Mouse (Mus musculus) B cell, adult 62 days (primary cell): ENCODE measurements around the gene Als2cl. TPM values are rescaled to one million over a fixed set of nuclear protein-coding genes. Genes with fewer than 3 reads are reported as not detected.

Experiments
- total RNA-seq: library from RNA; stranded (reverse); gene quantifications from 4 replicates; pipeline ENCODE4 v1.2.4, GENCODE M21; 2023

Als2cl gene
- 0.55 to 1.3 TPM (median 0.74 TPM) in 4 replicates for total RNA-seq

GRCm38 (mm10) chr9:110879191-110879920 is at the start of gene Als2cl:
Gene Als2cl, plus strand, starts transcription at chr9:110879870.

GRCm38 (mm10) chr9:110834411-110834810 is 45.3 kb upstream of the Als2cl start, which contains the start of gene Prss45:
Gene Prss45, plus strand, starts transcription at chr9:110834588.

GRCm38 (mm10) chr9:110844206-110844605 is 35.5 kb upstream of the Als2cl start, which contains the start of gene Prss46:
Gene Prss46, plus strand, starts transcription at chr9:110844506.

GRCm38 (mm10) chr9:110857781-110858472 is 21.7 kb upstream of the Als2cl start, which contains the start of gene Prss50:
Gene Prss50, plus strand, starts transcription at chr9:110857967.

GRCm38 (mm10) chr9:110879998-110880561 is 410 bp downstream of the Als2cl start, which contains the start of gene Tmie:
Gene Tmie, minus strand, starts transcription at chr9:110880113.

GRCm38 (mm10) chr9:110916786-110917185 is 37.1 kb downstream of the Als2cl start, which contains the start of gene Fam240a:
Gene Fam240a, minus strand, starts transcription at chr9:110916861.

GRCm38 (mm10) chr9:110945926-110946325 is 66.3 kb downstream of the Als2cl start, which contains the start of gene Tdgf1:
Gene Tdgf1, minus strand, starts transcription at chr9:110946158.

Other genes with a start within 250 kb of the Als2cl start
- gene Nbeal2, start 225.7 kb upstream of the Als2cl start, total RNA-seq: 36.1 to 45.8 TPM (median 41.4 TPM) in 4 replicates
- gene Ccdc12, start 223.4 kb upstream of the Als2cl start, total RNA-seq: 84.9 to 118 TPM (median 98.9 TPM) in 4 replicates
- not detected in 4 replicates for gene Myl3, start 138.0 kb upstream of the Als2cl start, total RNA-seq
- gene Pth1r, start 132.7 kb upstream of the Als2cl start, total RNA-seq: not detected in 4 replicates
- gene Prss42, start 81.7 kb upstream of the Als2cl start, total RNA-seq: not detected in 4 replicates
- gene Prss44, start 65.9 kb upstream of the Als2cl start, total RNA-seq: not detected in 4 replicates
- gene Prss43, start 53.2 kb upstream of the Als2cl start, total RNA-seq: not detected in 4 replicates
- not detected in 4 replicates for gene Prss45, start 45.3 kb upstream of the Als2cl start, total RNA-seq
- not detected in 4 replicates for gene Prss46, start 35.4 kb upstream of the Als2cl start, total RNA-seq
- not detected in 4 replicates for gene Prss50, start 21.9 kb upstream of the Als2cl start, total RNA-seq
- gene Tmie, start 243 bp downstream of the Als2cl start, total RNA-seq: not detected in 4 replicates
- gene Fam240a, start 37.0 kb downstream of the Als2cl start, total RNA-seq: not detected in 4 replicates
- not detected in 4 replicates for gene Tdgf1, start 66.3 kb downstream of the Als2cl start, total RNA-seq
- 0.15 TPM in 1 of 4 replicates, not detected in the others for gene Lrrc2, start 71.7 kb downstream of the Als2cl start, total RNA-seq
- not detected in 4 replicates for gene Rtp3, start 110.7 kb downstream of the Als2cl start, total RNA-seq
- gene Ltf, start 139.4 kb downstream of the Als2cl start, total RNA-seq: 1.2 to 3.2 TPM (median 2.9 TPM) in 4 replicates
- gene Ccrl2, start 177.6 kb downstream of the Als2cl start, total RNA-seq: 3.0 to 6.5 TPM (median 5.7 TPM) in 4 replicates
- gene Lrrfip2, start 237.7 kb downstream of the Als2cl start, total RNA-seq: 30.4 to 39.2 TPM (median 35.3 TPM) in 4 replicates